Mouse (Mus musculus) embryo, embryonic 9.5 days (tissue): ENCODE measurements around the gene Phf12.

Source experiments
- DNase-seq: peaks from one replicate; pipeline ENCODE4 v3.0.0-alpha.2; 2017; ENCODE audit errors: extremely low spot score

Gene Phf12

GRCm38 (mm10) chr11:77982441-77982905 is at the start of gene Phf12:
Gene Phf12, plus strand, starts transcription at chr11:77982754.
- peak; percentile 98 for DNase-seq

DNA sequence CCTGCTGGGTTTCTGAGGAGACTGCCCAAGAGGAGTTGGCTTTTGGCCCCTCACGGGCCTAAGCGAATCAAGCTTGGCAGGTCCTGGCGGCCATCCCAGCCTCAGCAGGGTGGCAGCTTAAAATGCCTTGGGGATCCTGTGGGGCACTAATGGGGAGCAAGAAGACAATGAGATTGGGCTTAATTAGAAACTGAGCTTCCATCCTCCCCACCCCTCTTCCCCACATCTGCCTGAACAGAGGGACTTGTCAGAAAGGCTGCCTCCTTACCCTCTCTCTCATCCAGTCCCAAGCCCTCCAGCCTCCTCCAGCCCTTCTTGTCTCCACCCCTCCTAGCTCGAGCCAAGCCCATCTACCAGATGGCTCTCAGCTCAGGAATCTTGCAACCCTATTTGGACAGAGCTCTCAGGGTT is 48.4 kb upstream of the Phf12 start:
- no peak for DNase-seq

DNA sequence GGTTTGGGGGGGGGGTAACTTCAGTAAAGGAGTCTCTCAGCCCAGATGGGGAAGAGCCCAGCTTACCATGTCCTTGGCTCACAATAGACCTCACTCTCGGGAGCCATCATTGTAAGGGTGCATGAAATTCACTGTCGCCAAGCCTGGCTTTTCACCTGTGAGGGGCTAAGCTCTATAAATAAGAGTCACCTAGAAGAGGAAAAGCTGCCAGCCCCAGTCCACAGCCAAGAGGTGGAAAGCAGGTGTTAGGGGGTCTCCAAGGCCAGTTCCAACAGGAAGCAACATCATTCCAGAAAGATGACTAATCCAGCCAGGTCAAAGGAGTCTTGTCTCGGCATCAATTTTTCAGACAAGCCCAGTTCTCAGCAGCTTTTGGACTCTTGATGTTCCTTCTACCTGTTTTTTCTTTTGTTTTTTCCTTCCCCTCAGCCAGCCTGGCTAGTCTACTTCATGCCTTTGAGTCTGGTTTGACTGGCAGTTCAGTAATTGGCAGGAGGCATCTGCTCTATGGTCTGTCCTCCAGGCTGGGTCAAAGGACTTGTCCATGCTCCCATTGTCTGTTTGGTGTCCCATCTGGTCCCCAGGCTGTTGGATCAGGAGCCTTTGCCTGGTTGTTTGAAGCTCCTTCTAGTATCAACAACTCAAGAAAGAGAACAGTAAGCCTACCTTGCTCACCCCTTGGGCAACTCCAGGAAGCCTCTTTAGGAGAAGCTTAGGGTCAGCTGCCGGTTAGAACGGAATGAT is 47.8 kb upstream of the Phf12 start:
- no peak for DNase-seq

GRCm38 (mm10) chr11:77936846-77937245 is 45.7 kb upstream of the Phf12 start:
- DNase-seq: no peak

DNA sequence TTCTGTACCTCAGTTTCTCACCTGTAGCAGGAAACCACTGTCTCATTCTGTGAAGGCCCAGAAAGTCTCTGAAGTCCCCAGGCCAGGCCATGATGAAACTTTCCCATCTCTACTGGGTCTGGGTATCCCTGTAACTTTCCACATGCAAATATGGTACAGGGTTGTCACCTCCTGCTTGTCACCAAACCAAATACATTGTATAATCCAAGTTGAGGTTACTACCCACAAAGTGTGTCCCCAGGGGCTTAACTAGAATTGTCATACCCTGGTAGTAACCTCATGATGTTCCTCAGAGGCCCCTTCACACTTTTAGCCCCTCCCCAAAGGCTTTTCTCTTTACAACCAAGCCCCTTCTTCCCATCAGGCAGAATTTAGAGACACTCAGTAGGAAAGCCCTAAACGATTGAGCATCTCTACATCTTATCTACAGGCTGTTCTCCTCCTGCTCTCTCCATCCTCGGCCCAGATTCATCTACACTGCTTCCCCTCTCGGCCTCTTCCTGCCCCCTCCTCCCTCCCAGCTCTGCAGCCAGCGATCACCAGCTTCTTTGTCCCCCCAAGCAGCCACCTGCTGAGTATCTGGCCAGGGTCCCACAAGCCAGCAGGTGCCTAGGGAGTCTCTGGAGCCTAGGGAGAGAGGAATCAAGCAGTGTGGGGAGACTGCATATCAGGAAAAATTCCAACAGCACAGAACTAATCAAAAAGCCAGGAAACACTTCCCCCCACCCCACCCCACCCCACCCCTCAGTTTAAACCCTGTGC is 44.7 kb upstream of the Phf12 start:
- no peak for DNase-seq

DNA sequence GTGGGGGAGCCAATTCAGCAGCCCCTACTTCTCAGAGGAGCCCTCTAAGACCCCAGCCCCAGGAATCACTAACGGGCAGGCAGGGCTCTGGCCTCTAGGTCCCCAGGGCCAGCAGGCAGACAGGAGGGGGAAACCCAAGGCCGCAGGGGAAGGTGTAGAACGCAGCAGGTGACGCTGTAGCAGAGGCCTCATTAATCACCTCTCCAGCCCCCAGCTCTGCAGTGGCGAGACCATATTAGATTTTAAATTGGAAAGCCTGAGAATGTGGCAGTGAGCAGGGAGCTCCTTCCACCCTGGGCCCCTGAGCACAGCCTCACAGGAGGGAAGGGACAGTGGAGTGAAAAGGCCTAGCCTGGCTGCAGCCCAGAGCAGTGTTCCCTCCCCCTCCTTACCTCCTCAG is 40.3 kb upstream of the Phf12 start:
- DNase-seq: no peak

- DNase-seq: peak; percentile 48
Measured at GRCm38 (mm10) chr11:77947860-77948259, 34.7 kb upstream of the Phf12 start.

DNA sequence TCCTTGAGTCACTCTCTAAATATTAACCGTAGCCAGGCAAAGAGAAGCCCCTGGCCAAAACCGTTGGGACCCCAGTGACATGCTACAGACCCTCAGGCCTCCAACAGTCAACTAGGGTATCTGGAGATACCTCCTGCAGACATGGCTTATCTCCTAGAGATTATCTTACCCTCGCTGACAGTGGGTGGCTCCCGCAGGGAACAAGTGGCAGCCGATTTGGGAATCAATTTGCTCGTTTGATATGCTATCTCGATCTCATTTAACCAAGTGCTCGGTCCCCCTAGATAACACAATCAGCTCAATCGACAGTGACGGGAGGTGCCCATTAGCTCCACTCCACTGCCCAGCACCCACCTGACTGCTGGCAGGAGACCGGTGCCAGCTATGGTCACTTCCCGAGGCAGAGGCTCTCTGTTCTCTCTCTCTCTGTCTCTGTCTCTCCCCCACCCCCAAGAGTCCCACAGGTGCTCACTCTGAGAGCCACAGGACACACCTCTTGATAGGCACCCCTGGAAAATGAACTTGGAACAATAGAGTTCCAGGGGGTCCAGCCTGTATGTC is 32.3 kb upstream of the Phf12 start:
- no peak for DNase-seq

DNA sequence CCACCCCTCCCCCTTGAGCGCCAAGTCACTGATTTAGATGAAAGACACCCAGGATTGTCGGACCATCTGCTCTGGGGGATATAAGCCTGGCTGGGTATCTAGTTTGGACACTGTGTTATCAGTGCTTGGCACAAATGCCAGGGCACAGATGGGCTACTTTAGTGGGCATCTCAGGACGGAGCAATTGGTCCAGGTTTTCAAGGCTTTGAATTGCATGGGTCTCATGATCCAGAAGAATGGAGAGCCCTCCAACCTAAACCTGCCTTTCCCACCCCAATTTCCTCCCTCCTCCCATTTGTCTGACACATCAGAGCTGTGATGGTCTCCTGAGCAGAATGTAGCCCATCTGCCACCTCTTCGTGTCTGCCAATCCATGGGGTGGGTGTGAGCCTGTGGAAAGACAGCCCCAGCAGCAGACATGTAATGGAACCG is 31.7 kb upstream of the Phf12 start:
- no peak for DNase-seq

- peak; percentile 54 for DNase-seq
Measured at GRCm38 (mm10) chr11:77953671-77954070, 28.9 kb upstream of the Phf12 start.

DNA sequence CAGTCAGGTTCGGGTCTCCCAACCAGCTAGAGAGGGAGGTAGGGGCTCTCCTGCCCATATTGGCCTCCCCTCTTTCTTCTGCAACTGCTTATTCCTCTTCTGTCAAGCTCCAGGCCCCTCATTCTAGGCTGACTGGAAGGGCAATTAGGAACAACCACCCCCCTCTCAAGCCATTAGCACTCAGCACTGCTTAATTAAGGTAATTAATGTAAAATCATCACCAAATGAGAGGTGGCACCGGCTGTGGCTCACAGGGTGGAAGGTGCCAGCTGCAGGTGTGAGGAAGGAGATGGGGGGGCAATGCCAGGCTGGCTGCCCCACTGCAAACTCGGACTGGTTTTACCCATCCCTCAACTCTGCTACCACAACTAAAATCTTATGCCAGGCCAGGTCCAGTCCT is 26.1 kb upstream of the Phf12 start:
- no peak for DNase-seq

DNA sequence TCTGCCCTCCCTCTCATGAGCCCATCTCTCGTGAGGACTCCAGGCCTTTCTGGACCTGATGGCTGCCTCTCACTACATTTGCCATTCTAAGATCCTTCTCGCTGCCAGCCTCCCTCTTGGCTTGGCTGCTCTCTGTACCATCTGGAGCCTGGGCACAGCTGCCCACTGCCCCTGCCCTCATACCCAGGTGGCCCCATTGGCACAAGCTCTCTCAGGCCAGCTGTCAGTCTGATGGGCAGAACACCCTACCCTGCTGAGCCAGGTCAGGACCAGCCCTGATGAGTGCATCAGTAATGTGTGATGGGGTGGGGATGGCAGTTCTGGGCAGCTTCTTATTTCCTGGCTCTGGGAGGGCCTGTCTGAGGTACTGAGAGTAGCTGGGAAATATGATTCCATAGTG is 24.3 kb upstream of the Phf12 start:
- DNase-seq: no peak

DNA sequence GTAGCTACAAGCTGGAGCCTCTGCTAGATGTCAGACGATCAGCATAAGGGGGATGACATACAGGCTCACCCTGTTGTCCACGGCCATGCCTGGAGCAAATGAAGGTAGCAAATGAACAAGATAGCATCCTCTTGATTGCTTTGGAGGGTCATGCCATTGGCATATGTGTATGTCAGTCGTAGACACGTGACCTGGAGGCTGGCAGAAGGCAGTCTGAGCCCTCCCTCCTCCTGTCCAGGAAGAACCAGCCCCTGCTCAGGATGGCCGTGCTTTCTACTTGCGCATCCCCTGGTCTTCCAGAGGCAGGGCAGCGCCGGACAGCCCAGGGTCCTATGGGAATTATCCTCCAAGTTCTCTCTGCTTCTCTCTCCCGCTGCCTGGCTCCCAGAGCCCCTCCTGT is 23.6 kb upstream of the Phf12 start:
- DNase-seq: no peak

DNA sequence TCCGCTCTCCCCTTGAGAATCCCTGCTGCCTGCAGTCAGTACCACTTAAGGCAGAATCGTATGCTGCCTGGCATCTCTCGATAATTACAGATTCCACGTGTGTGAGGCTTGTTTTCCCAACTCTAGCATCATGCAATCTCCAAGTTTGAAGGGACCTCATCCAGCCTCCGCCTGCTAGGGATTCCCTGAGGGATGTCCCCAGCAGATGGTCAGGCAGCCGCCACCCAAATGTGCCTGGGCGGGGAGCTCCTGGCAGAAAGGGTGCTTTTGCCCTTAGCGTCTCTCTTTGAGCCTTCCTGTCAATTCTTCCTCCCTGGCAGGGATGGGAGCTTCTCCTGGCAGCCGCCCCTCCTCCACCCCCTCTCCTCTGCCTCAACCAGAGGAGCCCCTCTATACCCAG is 22.4 kb upstream of the Phf12 start:
- no peak for DNase-seq

DNA sequence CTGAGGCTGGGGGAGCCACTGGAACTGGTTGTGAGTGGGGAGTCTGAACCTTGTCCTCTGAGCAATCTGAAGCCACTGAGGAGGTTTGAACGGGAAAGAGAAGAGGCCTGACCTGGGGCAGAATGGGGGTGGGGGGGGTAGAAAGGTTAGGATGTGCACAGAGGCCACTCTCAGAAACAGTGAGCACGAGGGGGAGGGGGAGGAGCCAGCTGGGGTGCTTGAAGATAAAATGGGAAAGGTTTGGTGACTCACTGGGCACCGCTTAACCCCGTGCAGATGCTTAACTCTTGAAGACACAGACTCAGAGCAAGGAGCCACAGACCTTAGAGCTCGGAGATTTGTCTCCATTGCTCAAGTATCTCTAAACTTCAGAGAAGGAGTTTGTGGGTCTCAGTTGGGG is 21.7 kb upstream of the Phf12 start:
- no peak for DNase-seq

- DNase-seq: no peak
Measured at GRCm38 (mm10) chr11:77962946-77963345, 19.6 kb upstream of the Phf12 start.

DNA sequence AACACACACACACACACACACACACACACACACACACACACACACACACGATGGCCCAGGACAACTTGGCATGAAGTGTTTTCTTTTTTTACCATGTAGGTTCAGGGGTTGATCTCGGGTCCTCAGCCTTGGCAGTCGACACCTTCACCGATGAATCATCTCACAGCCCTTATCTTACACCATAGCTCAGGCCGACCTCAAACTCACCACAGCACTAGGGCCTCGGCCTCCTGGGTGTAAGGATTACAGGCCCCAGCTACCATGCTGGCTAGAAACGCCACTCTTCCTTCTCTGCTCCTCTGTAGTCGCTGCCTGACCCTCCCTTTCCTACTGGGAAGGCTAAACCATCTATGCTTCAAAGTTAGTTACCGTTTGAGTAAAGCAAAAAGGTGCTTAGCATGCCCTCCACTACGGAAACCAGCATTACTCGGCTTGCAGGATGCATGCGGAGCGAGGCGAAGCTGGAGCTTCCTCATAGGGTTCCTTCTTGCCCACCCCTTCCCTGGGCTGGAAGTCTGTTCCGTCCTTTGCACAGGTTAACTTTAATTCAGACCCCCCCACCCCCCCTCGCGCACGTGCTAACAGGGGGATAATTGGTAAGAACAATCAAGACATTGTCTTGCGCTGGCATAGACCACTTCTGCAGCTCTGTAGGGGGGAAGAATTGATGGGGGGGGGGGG is 18.0 kb upstream of the Phf12 start:
- DNase-seq: peak; percentile 64

GRCm38 (mm10) chr11:77965101-77966036 is 17.2 kb upstream of the Phf12 start:
- peak; percentile 69 for DNase-seq

DNA sequence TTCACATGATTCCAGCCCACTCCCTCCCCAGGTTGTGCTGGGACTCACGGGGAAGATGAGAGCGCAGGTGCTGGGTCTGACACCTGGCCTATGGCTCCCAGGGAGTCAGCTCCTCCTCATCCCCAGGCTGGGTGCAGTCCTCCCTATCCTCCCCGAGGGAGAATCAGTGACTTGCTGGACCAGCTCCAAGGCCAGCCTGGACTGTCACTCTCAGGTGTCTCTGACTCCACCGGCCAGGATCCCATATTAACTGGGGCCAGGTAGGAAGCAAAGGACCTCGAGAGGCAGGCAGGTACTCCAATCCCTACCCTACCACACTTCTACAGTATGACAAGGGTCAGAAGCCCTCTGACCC is 16.5 kb upstream of the Phf12 start:
- DNase-seq: no peak

DNA sequence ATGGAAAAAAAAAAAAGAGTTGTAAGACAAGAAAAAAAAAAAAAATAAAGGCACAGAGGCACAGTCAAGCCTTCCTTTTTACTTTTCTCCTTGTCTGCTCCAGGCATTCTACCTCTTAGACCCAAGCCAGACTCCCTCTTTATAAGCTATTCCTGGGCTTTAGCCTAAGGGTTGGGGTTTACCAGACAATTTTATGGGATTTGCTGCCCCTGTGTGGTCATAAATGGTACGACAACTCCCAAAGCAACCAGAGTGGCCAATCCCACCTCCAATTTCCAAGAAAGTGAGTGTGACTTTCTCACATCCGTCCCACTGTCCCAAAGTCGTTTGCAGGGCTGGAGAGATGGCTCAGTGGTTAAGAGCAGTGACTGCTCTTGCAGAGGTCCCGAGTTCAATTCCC is 15.4 kb upstream of the Phf12 start:
- DNase-seq: peak; percentile 78

DNA sequence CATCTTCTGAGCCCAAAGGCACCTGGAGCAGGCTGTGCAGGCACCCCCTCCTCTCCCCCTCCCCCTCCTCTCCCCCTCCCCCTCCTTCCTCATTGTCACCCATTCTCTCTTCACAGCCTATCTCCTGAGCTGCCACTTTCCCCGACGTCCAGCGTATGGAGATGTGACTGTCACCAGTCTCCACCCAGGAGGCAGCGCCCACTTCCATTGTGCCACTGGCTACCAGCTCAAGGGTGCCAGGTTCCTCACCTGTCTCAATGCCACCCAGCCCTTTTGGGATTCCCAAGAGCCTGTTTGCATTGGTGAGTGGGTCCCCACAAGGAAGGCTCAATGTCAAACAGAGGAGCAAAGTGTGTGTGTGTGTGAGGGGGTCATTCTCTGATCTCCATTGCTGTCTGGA is 13.8 kb upstream of the Phf12 start:
- DNase-seq: no peak
